Mouse (Mus musculus) gastrocnemius, postnatal 36 days (tissue): ENCODE results near the gene 5730522E02Rik. TPM values are rescaled to one million over a fixed set of nuclear protein-coding genes. Genes with fewer than 3 reads are reported as not detected.
"Not testable (repeated sequence)": the region's sequence is repeated elsewhere in the genome, so short reads cannot be mapped to it uniquely, and the experiment has no call there.

Experiments
- DNase-seq, 2 experiments: peaks; one replicate each; pipeline ENCODE4 v3.0.0; 2022
- intact Hi-C: fragments of 180-260 bp; cut with DNase I; formaldehyde crosslinking; loops from one replicate; pipeline ENCODE4 v1.15.1; 2025
- long read RNA-seq, 2 experiments: library from polyadenylated mRNA; stranded (forward); transcript quantifications; one replicate each; pipeline ENCODE4 v2.0.0; 2021
- total RNA-seq, 2 experiments: library from RNA; stranded (reverse); gene quantifications; 2 replicates each; pipeline ENCODE4 v1.2.3; 2021

Gene 5730522E02Rik
- not detected for total RNA-seq
- long read RNA-seq, experiment 1: 0 reads
- long read RNA-seq, experiment 2: 0 reads

GRCm38 (mm10) chr11:26210582-26211180, at the start of gene 5730522E02Rik:
Gene 5730522E02Rik, minus strand, starts transcription at chr11:26210763.
- intact Hi-C loops: no loop called here
- DNase-seq: no peak

- intact Hi-C loops: no loop called here
- no peak for DNase-seq
These were observed 26.0 kb upstream of the 5730522E02Rik start for GRCm38 (mm10) chr11:26236540-26236939.

GRCm38 (mm10) chr11:26229895-26230294, 19.3 kb upstream of the 5730522E02Rik start:
- no peak for DNase-seq
- intact Hi-C loops: no loop called here

- DNase-seq, intact Hi-C loops: not testable (repeated sequence)
These were observed 3.1 kb upstream of the 5730522E02Rik start for GRCm38 (mm10) chr11:26213643-26214042.

- intact Hi-C loops: no loop called here
- peak; percentile 10 to 26 for DNase-seq
These were observed 567 bp downstream of the 5730522E02Rik start for GRCm38 (mm10) chr11:26209811-26210581.

- intact Hi-C loops: no loop called here
- no peak for DNase-seq
These were observed 7.1 kb downstream of the 5730522E02Rik start for GRCm38 (mm10) chr11:26203466-26203865.

- intact Hi-C loops: no loop called here
- DNase-seq: no peak
These were observed 7.7 kb downstream of the 5730522E02Rik start for GRCm38 (mm10) chr11:26202842-26203241.

DNA sequence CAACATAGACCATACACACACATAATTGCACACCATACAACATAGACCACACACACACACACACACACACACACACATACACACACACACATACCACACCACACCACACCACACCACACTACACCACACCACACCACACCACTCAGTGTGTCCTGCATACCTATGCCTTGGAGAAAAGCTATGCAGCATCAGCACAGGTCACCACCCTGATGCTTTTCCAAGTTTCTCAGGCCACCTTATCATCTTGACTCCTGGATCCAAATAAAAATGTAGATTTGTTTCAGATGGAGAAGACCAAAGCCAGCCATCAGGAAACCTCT, 8.8 kb downstream of the 5730522E02Rik start:
- no peak for DNase-seq
- intact Hi-C loops: no loop called here

DNA sequence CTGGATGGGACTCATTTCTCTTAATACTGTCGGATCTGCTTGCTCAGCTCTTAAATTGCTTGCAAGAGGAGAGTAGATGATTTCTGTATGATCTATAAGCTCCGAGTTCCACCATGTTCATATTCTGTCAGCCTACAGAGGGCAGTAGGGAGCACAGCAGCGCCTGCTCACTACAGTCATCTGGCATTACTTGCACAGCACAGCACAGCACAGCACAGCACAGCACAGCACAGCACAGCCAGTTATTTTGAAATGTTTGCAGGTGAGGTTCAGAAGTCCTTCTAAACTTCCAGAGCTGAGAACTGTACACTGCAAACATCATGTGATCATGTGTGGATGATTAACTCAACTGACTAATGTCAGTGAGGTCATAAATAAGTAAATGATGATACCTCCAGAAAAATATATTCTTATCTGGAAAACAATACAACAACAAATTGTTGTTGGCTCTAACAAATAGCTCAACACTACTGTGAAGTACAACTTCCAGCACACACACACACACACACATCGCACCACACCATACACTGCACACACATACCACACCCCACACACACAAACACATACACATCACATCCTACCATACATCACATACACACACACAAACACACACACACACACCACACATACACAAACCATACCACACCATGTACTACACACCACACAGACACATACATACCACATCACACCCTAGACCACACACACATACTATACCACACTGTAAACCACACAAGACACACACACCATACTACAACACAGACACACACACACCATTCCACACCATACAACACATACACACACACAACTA, 9.4 kb downstream of the 5730522E02Rik start:
- no peak for DNase-seq
- intact Hi-C loops: no loop called here

GRCm38 (mm10) chr11:26195468-26195867, 15.1 kb downstream of the 5730522E02Rik start:
- intact Hi-C loops: no loop called here
- DNase-seq: no peak

GRCm38 (mm10) chr11:26187231-26187967, 23.2 kb downstream of the 5730522E02Rik start:
- intact Hi-C loops: no loop called here

GRCm38 (mm10) chr11:26170572-26170971, 40.0 kb downstream of the 5730522E02Rik start:
- DNase-seq: no peak
- intact Hi-C loops: no loop called here

More at GRCm38 (mm10) chr11:26187231-26187967, 23.2 kb downstream of the 5730522E02Rik start:
- no peak for DNase-seq

DNA sequence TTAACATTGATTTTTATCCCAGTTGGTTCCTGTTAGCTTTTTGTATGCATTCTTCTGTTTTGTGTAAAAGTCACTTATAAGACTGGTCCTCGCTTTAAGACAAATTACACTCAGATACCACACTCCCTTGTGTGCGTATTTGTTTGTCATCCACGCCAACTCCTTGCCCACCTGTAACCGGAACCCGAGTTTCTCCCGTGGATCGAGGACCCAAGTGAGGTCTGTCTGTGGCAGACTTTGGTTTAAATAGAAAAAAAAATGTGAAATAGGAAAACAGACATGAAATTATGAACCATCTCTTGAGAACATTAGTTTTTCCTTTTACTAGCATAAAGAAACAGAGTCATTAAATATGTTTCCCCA, 43.0 kb downstream of the 5730522E02Rik start:
- no peak for DNase-seq
- intact Hi-C loops: no loop called here

DNA sequence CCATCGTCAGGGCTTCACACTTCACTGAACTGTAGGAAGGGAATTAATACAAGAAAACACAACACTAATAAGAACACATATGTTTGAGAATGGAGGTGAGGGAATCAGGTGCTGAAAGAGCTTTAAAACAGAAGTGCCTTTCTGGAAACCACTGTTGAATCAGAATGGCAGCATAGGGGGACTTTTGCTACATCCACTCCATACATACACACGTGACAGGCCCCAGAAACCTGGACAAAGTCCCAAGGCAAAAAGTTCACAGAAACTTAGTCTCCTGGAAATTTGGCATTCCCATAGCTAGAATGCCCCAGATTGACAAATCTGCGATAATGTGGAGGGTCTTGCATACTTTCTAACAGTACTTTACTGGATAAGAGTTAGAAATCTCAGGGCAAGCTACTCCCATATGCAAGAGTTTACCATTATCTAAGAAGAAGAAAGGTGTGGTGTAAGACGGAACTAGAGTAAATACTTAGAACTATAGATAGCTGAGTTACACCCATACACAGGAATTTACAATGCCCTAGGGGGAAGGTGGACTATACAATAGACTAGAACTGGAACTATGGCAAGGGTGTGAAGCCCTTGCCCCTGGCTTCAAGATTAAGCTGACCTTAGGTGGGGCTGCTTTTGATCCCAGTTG, 43.5 kb downstream of the 5730522E02Rik start:
- DNase-seq: no peak
- intact Hi-C loops: no loop called here

GRCm38 (mm10) chr11:26164651-26165259, 45.8 kb downstream of the 5730522E02Rik start:
- intact Hi-C loops: no loop called here
- no peak for DNase-seq

DNA sequence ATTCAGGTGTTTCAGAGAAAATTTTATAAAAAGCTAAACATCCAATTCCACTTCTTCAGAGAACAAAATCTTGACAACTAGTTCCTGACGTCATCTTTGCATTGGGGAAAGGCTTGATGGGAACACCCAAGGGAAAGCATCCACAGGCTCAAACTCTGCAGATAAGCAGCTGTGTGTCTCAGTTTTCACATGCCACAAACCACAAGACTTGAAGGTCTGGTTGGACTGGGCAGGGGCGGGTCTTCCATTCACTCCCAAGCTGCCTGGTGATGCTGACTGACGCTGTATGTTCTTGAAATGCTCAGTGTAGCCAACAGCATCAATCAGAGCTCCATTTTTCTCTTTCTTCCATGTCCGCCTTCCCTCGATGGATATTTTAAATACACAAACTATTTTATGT, 49.2 kb downstream of the 5730522E02Rik start:
- intact Hi-C loops: no loop called here
- no peak for DNase-seq

DNA sequence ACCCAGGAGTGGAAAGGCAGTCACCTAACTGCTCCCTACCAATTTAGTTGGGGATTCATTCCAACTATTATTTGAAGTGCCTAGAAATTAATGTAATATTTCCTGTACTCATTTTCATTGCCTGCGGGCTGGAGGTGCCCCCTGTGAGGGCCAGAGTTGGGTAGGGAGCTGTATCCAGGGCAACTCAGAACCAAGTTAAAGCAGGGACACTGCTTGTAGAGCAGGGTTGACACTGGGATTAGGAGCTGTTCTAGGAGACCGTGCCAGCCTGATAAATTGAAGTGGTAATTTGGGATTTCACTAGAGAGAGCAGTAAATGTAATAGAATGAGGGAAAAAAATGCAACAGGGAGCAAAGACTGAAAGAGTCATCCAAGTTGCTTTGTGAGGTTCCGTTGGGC, 51.5 kb downstream of the 5730522E02Rik start:
- intact Hi-C loops: no loop called here
- no peak for DNase-seq

DNA sequence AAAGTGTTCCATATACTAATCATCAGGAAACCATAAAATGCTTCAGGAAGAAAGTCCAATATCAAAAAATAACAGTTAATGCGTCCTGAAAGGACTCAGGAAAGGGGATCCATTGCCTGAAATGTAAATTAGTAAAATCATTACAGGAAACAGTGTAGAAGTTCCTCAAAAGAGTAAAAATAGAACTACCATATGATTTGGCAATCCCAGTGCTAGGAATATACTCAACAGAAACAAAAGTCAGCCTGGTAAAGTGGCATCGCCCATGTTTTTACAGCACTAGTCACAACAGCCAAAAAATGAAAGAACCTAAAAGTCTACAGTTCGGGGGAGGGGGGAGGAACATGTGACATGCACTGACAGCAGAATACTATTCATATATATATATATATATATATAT, 70.5 kb downstream of the 5730522E02Rik start:
- DNase-seq: no peak
- intact Hi-C loops: no loop called here

GRCm38 (mm10) chr11:26138013-26138412, 72.5 kb downstream of the 5730522E02Rik start:
- no peak for DNase-seq
- intact Hi-C loops: no loop called here

DNA sequence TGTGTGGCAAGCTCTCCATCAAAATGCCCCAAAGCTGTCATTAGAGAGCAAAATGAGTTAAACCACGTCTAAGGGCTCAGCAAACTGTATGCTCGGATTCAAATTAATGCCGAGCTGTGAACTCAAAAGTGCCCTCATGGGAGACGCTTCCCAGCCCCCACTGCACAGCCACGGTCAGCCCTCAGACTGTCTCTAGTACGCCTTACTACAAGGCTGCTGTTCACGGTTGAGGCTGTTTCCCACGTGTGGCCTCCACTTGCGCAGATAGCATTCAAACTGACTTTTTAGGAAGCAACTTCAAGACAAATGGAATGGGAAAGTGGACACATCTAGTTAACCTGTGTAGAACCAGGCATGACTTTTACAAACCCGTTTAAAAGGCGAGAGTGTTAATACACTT, 79.7 kb downstream of the 5730522E02Rik start:
- intact Hi-C loops: no loop called here
- no peak for DNase-seq
